Mouse (Mus musculus) left cerebral cortex, adult 18-20 months (tissue): Measurements from ENCODE around the gene Gpr157. TPM values are rescaled to one million over a fixed set of nuclear protein-coding genes. Genes with fewer than 3 reads are reported as not detected.
A peak's percentile ranks its signal among the peaks of the same experiment; 100 is the strongest.
"Not testable (repeated sequence)": the region's sequence is repeated elsewhere in the genome, so short reads cannot be mapped to it uniquely, and the experiment has no call there.

ENCODE experiments used
- DNase-seq, 2 experiments: peaks; one replicate each; pipeline ENCODE4 v3.0.0; 2021 to 2022; ENCODE audit warnings: low spot score in 2 of 2, mixed read lengths in 1 of 2
- long read RNA-seq, 2 experiments: library from polyadenylated mRNA; stranded (forward); transcript quantifications; one replicate each; pipeline ENCODE4 v2.0.0; 2021
- total RNA-seq, 2 experiments: library from RNA; stranded (reverse); gene quantifications; 2 replicates each; pipeline ENCODE4 v1.2.3; 2021

Gene Gpr157
- total RNA-seq, result 1 to 10 TPM; 1.4 to 2.0 TPM
- long read RNA-seq, experiment 1, full-length matches to known transcripts, result 1 of 1 reads
- long read RNA-seq, experiment 1, partial matches to known transcripts, result 0 of 1 reads
- long read RNA-seq, experiment 1, other reads (novel, unspliced or antisense), result 0 of 1 reads
- long read RNA-seq, experiment 2, full-length matches to known transcripts, result 1 of 2 reads
- long read RNA-seq, experiment 2, partial matches to known transcripts, result 0 of 2 reads
- long read RNA-seq, experiment 2, other reads (novel, unspliced or antisense), result 1 of 2 reads

DNA sequence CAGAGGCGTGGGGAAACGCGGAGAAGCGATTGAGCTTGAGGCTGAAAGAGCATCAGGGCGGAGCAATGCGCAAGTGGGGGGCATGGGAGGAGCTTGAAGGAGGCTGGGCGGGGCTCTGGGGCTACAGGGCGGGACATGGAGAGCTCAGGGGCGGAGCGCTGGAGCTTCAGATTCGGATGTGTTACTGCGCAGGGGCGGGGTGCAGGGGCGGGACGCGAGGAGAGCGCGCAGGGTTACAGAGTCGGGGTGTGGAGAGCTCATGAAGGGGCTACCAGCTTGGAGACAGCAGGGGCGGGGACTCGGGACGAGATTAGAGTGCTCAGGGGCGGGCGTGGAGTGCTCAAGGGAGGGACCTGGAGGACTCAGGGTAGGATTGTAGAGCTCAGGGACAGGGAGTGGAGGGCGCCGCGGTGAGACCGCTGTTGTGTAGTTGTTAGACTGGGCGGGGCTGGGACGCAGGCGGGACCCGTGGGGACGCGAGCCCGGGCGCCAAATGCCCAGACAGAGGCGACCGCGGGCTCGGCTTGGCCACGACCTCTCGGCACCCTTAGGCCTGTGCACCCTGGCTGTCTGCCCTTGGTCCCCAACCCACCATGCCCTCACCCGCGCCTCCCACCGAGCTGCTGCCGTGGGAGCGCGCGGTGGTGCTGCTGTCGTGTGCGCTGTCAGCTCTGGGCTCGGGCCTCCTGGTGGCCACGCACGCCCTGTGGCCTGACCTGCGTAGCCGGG is at the start of gene Gpr157:
TSS of gene Gpr157 (plus strand) at position 205 of the 729 bp plus-strand sequence.
- DNase-seq, result peak; percentile 85 to 87

DNA sequence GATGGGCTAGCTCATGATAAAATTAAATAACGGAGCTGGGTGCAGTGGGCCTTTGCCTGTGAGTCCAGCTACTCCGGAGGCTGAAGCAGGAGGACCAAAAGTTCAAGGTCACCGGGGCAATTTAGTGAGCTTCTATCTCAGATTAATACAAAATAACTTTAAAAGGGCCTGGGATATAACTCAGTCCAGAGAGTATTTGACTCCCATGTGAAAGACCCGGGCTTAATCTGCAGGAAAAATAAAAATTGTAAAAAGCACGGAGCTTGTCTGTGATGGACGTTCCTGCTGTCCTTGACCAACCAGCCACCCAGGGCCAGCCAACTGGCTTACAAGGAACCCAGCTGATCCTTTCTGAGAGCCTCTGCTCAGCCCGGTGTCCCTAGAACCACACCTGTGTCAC is 48.6 kb upstream of the Gpr157 start:
- no peak for DNase-seq

DNA sequence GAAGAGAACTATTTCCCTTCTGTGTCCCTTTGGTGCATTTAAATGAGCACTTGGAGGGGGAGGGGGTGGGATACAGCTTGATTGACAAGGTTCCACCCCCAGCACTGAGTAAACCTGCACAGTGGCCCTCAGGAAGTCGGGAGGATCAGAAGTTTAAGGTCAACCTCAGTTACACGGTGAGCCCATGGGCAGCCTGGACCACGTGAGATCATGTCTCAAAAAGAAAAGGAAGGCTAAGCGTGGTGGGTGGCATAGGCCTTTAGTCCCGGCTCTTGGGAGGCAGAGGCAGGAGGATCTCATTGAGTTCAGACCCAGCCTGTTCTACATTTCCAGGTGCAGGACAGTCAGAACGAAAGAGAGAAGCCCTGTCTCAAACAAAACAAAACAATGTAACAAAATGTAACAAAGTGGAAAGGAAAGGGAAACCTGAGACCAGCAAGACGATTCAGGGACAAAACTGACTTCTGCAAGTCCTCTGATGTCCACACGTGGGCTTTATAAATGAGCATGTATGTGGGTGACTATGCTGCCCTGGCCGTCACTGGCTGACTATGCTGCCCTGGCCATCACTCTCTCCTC is 47.1 kb upstream of the Gpr157 start:
- no peak for DNase-seq

DNA sequence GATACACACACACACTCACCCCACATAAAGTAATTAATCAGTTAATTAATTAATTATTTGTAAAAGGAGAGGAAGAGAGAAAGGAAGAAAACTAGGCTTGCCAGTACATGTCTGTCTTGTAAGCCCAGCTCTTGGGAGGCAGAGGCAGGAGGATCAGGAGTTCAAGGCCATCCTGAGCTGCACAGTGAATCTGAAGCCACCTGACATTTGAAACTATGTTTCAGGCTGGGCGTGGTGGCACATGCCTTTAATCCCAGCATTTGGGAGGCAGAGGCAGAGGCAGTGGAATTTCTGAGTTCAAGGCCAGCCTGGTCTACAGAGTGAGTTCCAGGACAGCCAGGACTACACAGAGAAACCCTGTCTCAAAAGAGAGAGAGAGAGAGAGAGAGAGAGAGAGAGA is 46.3 kb upstream of the Gpr157 start:
- not testable (repeated sequence) for DNase-seq

DNA sequence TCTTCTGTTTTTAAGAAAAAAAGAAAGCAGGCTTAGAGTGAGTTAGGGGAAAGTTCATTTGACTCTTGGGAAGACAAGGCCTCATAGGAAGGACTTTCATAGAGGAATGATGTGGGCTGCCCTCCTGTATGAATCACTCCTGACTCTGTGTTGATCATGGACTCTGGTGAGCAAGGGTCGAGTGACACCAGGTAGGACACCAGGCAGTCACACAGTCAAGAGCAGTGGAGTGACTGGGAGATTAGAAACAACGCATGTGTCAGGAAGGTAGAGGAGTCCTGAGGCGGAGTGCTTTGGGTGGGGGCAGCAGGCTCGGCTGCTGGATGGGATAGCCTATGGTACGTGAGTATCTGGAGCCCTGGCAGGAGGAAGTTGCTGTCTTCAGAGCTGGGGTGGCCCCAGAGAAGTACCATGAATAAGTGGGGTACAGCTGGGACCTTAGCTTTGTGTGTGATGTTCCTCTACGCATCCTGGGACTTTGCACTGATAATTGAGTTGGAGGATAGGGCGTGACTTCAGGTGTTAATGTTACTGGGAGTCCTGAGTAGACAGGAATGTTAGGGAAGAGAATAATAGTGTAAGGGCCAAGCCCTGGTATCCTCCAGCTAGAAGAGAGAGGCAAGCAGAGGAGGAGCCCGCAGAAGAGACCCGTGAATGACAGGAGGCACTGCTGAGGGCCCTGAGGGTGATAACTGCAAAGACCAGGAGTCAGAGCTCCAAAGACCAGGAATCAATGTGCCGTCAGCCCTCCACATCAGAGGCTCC is 45.6 kb upstream of the Gpr157 start:
- DNase-seq, result no peak

DNA sequence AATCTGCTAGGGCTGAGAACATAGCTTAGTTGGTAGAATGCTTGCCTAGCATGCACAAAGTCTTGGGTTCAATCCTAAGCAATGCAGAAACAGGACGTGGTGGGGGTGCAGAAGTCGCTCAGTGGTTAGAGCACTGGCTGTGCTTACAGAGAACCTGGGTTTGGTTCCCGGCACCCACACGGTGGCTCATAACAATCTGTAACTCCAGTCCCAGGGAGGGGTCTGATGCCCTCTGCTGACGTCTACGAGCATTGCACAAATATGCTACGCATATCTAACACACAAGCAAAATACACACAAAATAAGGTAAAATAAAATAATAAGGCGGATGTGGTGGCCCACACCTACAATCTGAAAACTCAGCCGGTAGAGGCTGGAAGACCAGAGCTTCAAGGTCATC is 43.6 kb upstream of the Gpr157 start:
- DNase-seq, result no peak

DNA sequence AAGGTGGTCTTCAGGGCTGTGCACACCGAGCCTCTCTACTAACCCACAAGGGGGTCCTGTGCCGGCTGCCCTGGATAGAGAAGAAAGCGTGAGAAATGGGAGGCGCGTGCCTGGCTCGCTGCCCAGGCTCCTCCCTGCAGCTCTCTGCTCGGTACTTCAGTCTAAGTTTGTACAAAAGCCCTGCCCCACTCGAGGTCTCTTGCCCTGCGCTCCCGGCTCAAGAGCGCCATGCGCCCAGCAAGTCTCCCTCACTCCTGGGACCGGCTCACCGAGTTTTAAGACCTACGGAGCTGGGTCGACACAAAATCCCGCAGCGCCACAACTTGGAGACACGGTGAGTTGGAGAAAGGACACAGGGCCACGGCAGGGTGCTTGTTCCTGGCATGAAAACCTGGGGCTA is 39.1 kb upstream of the Gpr157 start:
- DNase-seq, result peak in 1 of 2 experiments; percentile 12

DNA sequence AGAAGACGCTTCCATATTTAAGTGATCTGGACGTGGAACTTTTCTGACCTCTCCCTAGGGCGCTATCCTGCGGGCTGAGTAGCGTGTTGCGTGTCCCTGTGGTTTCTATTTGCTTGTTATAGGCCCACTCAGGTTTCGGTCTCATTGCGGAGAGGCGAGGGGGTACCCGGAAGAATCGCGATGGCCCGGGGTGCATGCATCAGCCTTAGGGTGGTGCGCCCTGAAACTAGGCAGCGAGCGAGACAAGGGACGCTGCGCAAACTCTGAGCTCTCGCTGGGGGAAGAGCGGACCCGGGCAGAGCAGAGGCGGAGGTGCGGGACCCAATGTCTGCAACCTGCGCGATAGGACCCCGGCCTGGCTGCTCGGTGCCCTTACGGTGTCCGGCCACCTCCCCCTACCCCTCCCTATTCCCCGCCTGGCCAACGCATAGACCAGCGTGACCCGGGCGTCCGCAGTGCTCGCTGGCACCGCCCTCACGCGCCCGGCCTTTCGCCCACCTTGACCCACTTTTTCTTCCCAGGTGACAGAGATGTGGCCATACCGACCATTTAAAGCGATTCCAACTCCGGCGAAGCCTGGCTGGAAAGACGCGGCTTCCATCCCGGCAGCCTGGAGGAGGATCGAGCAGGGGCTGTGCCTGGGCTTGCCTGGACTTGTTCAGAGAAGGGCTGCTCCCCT is 38.5 kb upstream of the Gpr157 start:
- no peak for DNase-seq

DNA sequence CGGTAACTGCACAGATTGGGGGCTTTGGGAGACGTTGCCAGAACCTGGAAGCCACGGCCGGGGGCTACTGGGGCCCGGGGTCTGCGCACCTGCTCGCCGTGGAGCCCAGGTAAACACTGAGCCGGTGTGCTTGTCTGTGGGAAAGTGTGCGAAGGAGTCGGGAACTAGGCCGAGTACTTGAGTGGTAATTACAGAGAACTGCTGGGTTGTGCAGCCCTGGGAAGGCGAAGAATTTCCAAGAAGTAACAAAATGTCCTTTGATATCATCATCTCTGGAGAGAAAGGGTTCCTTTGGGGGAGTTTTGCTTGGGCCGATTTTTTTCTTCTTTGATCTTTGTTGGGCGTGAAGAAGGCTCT is 38.0 kb upstream of the Gpr157 start:
- DNase-seq, result no peak

DNA sequence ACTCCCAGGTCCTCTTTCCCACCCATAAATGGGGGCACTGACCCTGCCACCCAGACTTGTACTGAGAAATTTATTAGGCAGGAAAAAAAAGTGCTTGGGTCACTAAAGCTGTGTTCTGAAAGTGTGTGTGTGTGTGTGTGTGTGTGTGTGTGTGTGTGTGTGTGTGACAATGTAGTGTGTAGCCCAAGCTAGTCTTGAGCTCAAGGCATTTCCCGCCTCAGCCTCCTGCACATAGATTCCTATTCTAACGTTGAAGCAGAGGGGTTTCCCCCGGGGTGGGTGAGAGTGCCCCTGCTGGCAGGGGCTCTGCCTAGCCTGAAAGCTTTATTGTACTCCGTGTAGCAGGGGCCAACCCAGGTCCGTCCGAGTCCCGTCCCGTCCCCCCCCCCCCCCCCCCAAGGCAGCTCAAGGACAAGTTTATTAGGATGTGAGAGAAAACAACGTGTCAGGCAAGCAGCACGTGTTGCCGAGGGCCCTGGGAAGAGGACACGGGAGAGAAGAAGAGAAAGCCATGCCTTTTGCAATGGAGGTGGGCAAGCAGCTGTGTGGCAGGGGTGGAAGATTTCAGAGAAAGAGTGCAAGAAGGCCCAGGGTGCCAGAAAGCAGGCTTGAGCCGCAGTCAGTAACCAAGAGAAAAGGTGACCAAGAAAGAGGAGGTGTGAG is 37.5 kb upstream of the Gpr157 start:
- DNase-seq, result no peak

DNA sequence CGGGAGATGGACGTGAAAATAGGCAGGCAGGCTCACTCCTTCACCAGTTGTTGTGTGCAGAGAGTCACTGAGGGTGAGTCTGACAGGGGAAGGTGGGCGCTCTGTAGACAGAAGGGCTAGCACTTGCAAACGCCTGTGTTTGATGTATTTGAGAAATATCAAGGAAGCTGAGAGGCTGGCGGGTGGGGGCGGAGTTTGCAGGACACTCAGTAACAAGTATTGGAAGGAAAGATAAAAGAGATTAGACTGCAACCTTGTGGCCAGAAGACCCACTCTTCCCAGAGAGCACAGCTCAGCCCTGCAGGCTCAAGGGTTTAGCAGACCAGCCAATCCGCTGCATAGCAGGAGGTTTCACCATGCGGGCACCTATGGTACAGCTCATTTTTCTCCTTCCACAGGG is 35.7 kb upstream of the Gpr157 start:
- no peak for DNase-seq

DNA sequence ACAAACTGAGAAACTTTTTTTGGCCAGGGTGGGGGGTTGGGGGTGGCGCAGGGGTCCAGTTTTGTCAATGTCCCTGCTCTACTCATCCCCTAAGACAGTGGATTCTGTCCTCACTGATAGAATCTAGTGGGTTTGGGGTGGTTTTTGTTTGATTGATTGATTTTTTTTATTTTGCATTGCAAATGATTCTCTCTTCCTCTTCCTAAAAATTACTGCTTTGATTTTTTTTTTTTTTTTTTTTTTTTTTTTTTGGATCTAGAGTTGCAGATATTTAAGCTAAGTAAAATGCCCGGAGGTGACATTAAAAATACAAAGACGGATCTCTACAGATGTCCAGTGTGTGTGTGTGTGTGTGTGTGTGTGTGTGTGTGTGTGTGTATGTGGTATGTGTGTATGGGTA is 34.8 kb upstream of the Gpr157 start:
- no peak for DNase-seq

DNA sequence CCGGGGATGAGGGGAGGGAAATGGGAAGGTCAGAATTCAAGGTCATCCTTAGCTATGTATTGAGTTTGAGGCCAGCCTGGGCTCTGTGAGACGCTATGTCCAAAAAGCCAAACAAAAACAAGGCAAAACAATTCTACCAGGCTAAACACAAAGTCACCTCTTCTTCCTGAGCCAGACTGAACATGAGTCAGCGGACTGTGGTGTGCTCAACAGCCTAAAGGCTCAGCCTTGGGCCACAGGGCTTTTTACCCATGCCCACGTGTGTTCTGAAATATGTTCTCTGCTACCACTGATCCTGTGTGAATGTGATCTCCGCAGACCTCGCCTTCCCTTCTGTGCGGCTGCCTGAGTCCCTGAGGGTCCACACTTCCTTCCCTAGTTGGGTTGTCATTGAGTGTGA is 31.0 kb upstream of the Gpr157 start:
- DNase-seq, result no peak

DNA sequence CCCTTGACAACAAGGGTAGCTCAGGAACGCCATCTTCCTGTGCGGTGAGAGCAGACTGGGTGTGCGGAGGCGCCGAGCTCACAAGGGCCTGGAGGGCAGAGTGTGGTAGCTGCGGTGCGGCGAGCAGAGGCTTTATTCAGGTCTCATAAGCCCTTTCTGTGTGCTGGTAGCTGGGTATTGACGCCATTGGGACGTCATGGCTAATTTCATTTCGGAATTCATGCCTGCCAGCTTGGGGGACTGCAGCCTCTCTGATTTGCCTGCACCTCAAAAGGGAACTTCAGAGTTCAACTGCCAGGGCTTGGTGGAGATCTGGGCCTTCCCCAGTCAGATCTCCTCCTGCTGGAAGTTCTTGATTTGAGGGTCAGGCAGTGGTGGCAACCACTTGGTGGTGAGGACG is 29.4 kb upstream of the Gpr157 start:
- DNase-seq, result no peak

DNA sequence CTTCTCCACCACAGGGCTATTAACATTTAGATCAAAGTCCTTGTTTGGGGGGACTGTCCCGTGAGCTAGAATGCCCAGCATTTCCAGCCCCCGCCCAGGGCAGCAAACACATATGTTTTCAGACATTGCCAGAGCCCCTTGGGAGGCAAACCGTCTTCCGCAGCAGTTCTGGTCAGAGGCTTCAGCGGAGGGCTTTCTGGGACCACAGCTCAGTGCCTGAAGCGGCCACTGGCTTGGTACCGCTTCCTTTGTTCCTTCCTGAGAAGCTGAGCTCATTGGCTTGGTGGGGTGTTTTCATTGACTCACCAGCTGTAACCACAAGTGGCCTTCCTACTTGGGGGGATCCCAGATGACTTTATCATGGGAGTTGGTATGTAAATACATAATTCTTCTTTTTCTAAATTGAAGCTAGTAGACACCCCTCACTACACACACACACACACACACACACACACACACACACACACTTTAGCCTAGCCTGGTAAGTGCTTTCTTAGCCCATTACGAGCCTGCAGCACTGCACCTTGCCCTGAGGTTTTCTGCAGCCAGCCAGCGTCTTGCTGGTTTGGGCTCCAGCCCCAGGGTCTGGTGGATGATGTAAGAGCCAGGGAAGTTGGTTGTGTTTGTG is 27.2 kb upstream of the Gpr157 start:
- no peak for DNase-seq

DNA sequence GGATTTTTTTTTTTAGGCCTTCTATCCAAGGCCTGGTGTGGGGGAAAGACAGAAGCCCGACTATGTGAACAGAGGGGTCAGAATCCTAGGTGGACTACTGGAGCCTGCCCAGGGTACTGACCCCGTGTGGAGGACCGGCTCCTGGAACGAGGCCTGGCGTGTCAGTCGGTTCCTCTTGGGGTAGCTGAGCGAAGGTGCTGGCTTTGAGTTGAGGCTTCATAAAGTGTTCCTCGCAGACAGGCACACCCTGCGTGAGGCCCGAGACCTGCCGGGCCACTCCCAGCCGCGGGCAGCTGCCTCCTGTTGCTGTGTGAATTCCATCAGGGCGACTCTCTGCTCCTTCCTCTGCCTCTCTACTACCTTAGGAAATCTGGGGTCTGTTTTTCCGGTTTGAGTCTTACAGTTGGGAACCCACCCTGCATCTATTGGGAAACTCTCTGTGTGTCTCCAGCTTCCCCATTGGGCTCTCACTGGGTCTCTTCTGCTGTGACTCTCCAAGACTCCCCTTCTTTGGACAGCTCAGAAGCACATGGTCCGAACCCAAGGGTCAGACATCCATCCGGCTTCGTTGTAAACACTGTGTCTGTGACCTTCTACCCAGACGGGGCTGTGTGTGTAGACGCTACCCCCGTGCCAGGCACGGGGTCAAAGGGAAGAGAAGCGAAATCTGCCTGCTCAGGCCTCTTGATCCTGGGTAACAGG is 26.5 kb upstream of the Gpr157 start:
- no peak for DNase-seq

DNA sequence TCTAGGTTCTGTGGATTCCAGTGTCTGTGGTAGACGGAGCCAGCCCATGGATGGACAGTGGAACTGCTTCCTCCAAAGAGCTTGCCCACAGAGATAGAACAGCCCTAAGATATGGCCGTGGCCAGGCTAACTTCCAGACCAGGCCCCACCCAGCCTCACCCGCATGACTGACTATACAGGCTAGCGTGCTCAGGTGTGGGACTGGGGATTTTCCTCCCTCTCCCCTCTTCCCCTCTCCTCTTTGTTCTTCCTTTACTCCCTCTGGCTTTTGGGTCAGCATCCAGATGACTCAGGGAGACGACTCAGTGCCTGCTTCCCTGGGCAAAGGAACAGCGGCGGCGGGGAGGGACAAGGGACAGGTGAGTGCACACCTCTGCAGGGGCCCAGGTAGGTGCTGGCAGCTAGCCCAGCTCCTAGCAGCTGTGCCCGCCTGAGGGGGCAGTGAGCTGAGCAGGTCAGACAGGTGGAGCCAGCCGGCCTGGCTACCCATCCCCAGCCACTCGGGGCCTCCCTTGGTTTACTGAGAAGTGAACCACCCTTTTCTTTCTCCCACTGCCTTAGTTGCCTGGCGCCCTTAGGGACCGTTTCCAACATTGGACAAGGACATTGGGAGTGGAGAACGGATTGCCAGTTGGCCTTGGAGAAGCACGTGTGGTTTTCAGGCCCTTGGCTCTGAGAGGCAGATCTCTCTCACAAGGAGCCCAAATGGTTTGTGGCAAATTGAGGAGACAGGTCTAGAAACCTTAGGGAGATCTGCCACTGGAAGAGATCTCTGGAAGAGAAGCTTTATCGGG is 25.5 kb upstream of the Gpr157 start:
- DNase-seq, result no peak

DNA sequence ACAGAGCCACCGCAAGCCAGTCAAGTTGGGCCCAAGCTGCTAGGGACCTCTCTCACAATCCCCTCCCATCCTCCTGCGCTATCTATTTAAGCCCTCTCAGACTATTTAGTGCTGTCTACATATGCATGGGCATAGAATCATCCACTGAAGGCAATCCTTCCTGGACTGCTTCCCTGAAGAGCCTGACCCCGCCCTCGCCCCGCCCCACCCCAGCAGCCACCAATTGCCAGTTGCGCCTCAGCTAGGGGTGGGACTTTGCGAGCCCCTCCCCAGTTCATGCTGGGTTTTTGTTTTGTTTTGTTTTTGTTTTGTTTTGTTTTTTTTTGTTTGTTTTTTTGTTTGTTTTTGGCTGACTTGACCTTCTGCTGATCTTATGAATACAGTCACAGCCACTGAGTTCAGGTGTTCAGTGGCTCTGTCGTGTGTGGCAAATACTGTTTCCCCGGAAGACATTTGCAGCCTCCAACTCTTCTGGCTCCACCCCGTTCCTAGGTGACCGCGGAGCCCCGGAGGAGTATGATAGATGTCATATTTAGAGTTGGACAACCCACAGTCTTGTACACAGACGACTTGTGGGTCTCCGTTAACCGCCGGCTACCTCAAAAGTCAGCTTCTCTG is 20.4 kb upstream of the Gpr157 start:
- DNase-seq, result no peak
